Mouse (Mus musculus) ZHBTc4 (cell line): ENCODE measurements around the gene Klk1b21.
"Not testable (repeated sequence)": the region's sequence is repeated elsewhere in the genome, so short reads cannot be mapped to it uniquely, and the experiment has no call there.

ENCODE experiments used
- DNase-seq: peaks from one replicate; pipeline ENCODE4 v3.0.0-alpha.2; 2011; ENCODE audit warnings: low read depth, low spot score

Gene Klk1b21

GRCm38 (mm10) chr7:44102028-44102427, at the start of gene Klk1b21:
Gene Klk1b21, plus strand, starts transcription at chr7:44102328.
- not testable (repeated sequence) for DNase-seq

- DNase-seq: no peak
These were observed 30.0 kb upstream of the Klk1b21 start for GRCm38 (mm10) chr7:44072117-44072516.

- DNase-seq: no peak
These were observed 24.4 kb upstream of the Klk1b21 start for GRCm38 (mm10) chr7:44077703-44078102.

GRCm38 (mm10) chr7:44096111-44096510, 6.0 kb upstream of the Klk1b21 start:
- no peak for DNase-seq

GRCm38 (mm10) chr7:44112373-44112772, 10.2 kb downstream of the Klk1b21 start, which contains the start of gene Klk1b22:
Gene Klk1b22, plus strand, starts transcription at chr7:44112673.
- peak; percentile 19 for DNase-seq

- no peak for DNase-seq
These were observed 21.3 kb downstream of the Klk1b21 start for GRCm38 (mm10) chr7:44123445-44123844.

GRCm38 (mm10) chr7:44136467-44136866, 34.3 kb downstream of the Klk1b21 start, which contains the start of gene Klk1b16:
Gene Klk1b16, plus strand, starts transcription at chr7:44136767.
- DNase-seq: no peak
